Mouse (Mus musculus): ENCODE measurements around the gene Emsy. TPM values are rescaled to one million over a fixed set of nuclear protein-coding genes. Genes with fewer than 3 reads are reported as not detected.

The Emsy gene
- 39.7 and 56.7 TPM in 2 replicates for polyA plus RNA-seq (2016; fragmentation: Nextera tagmentation; extraction: Ambion mirVana)

- under 1% methylated on average over 42 of the region's 42 CpGs for WGBS
- H3K4me1 ChIP-seq: peaks cover 28% of the 10 kb centered on the region
- peak within 1 kb of the TSS; percentile 93 for H3K4me3 ChIP-seq (replicated peaks)
- peak within 1 kb of the TSS; percentile 95 for H3K9ac ChIP-seq
- ATAC-seq (ENCODE audit: low FRiP score): peak; percentile 96
- no peaks in the 10 kb centered on the region for H3K9me3 ChIP-seq
- H3K4me2 ChIP-seq: peak within 1 kb of the TSS; percentile 78
- H3K27ac ChIP-seq: peak within 1 kb of the TSS; percentile 97
- peaks cover 24% of the 10 kb centered on the region for H3K36me3 ChIP-seq (replicated peaks)
- H3K27me3 ChIP-seq: no peaks in the 10 kb centered on the region
Observed at GRCm38 (mm10) chr7:98656531-98657221, at the start of gene Emsy. Emsy (minus strand) TSS chr7:98656783.

- peak overlapping the region; percentile 67 for H3K4me2 ChIP-seq
- ATAC-seq (ENCODE audit: low FRiP score): no peak
- peak overlapping the region; percentile 94 for H3K4me3 ChIP-seq (replicated peaks)
- H3K4me1 ChIP-seq: peaks cover 28% of the 10 kb centered on the region
- H3K27me3 ChIP-seq: no peaks in the 10 kb centered on the region
- no peaks in the 10 kb centered on the region for H3K9me3 ChIP-seq
- no peak overlapping the region for H3K27ac ChIP-seq
- H3K36me3 ChIP-seq (replicated peaks): no peaks in the 10 kb centered on the region
- peak overlapping the region; percentile 95 for H3K9ac ChIP-seq
- WGBS: 66% methylated on average over 5 of the region's 5 CpGs
Observed at GRCm38 (mm10) chr7:98704276-98704675, 47.7 kb upstream of the Emsy start.

- Histone ChIP-seq H3K9ac (peak overlapping the region; percentile 95), H3K27ac (peak overlapping the region; percentile 91), H3K4me3 (replicated peaks) (peak overlapping the region; percentile 94), H3K4me2 (peak overlapping the region; percentile 67), H3K27me3 (no peaks in the 10 kb centered on the region), H3K4me1 (peaks cover 28% of the 10 kb centered on the region), H3K9me3 (no peaks in the 10 kb centered on the region), H3K36me3 (replicated peaks) (no peaks in the 10 kb centered on the region)
- no peak; the same call in 1 of the 2 replicates for ATAC-seq (ENCODE audit: low FRiP score)
- under 1% methylated on average over 38 of the region's 38 CpGs for WGBS
Observed at GRCm38 (mm10) chr7:98703365-98703881, 46.8 kb upstream of the Emsy start.

GRCm38 (mm10) chr7:98702283-98703240 lies 46.0 kb upstream of the Emsy start, which contains the start of gene Thap12:
Thap12 (plus strand) TSS chr7:98703103.
- Histone ChIP-seq H3K9ac (peak within 1 kb of the TSS; percentile 95), H3K9me3 (no peaks in the 10 kb centered on the region), H3K4me2 (peak within 1 kb of the TSS; percentile 67), H3K36me3 (replicated peaks) (no peaks in the 10 kb centered on the region), H3K4me1 (peaks cover 28% of the 10 kb centered on the region), H3K4me3 (replicated peaks) (peak within 1 kb of the TSS; percentile 94), H3K27ac (peak within 1 kb of the TSS; percentile 91), H3K27me3 (no peaks in the 10 kb centered on the region)
- peak; percentile 99 for ATAC-seq (ENCODE audit: low FRiP score)
- WGBS: 2% methylated on average over 57 of the region's 65 CpGs

GRCm38 (mm10) chr7:98701771-98702170 lies 45.2 kb upstream of the Emsy start:
- Histone ChIP-seq H3K4me2 (peak overlapping the region; percentile 67), H3K27ac (peak overlapping the region; percentile 74; the same call in 1 of the 2 replicates), H3K4me1 (peaks cover 28% of the 10 kb centered on the region), H3K4me3 (replicated peaks) (peak overlapping the region; percentile 94), H3K9me3 (no peaks in the 10 kb centered on the region), H3K27me3 (no peaks in the 10 kb centered on the region), H3K36me3 (replicated peaks) (no peaks in the 10 kb centered on the region), H3K9ac (peak overlapping the region; percentile 65)
- 72% methylated on average over 7 of the region's 7 CpGs for WGBS
- ATAC-seq (ENCODE audit: low FRiP score): no peak

GRCm38 (mm10) chr7:98698590-98698989 lies 42.0 kb upstream of the Emsy start:
- ATAC-seq (ENCODE audit: low FRiP score): no peak
- Histone ChIP-seq H3K9me3 (no peaks in the 10 kb centered on the region), H3K9ac (no peak overlapping the region), H3K27me3 (no peaks in the 10 kb centered on the region), H3K4me3 (replicated peaks) (no peak overlapping the region), H3K4me1 (peaks cover 7% of the 10 kb centered on the region), H3K27ac (no peak overlapping the region), H3K36me3 (replicated peaks) (no peaks in the 10 kb centered on the region), H3K4me2 (no peak overlapping the region)
- 94% methylated on average over 4 of the region's 4 CpGs for WGBS

GRCm38 (mm10) chr7:98698041-98698440 lies 41.5 kb upstream of the Emsy start:
- no peak for ATAC-seq (ENCODE audit: low FRiP score)
- no peak overlapping the region for H3K9ac ChIP-seq
- 66% methylated on average over 5 of the region's 5 CpGs for WGBS
- peaks cover 8% of the 10 kb centered on the region for H3K4me1 ChIP-seq
- H3K27me3 ChIP-seq: no peaks in the 10 kb centered on the region
- no peaks in the 10 kb centered on the region for H3K9me3 ChIP-seq
- H3K36me3 ChIP-seq (replicated peaks): no peaks in the 10 kb centered on the region
- no peak overlapping the region for H3K4me3 ChIP-seq (replicated peaks)
- no peak overlapping the region for H3K4me2 ChIP-seq
- no peak overlapping the region for H3K27ac ChIP-seq

GRCm38 (mm10) chr7:98697496-98697895 lies 40.9 kb upstream of the Emsy start:
- Histone ChIP-seq H3K4me3 (replicated peaks) (no peak overlapping the region), H3K27ac (no peak overlapping the region), H3K9me3 (no peaks in the 10 kb centered on the region), H3K27me3 (no peaks in the 10 kb centered on the region), H3K4me2 (no peak overlapping the region), H3K4me1 (peaks cover 10% of the 10 kb centered on the region), H3K36me3 (replicated peaks) (no peaks in the 10 kb centered on the region), H3K9ac (no peak overlapping the region)
- ATAC-seq (ENCODE audit: low FRiP score): no peak
- 11% methylated on average over 2 of the region's 2 CpGs for WGBS

GRCm38 (mm10) chr7:98694046-98694445 lies 37.5 kb upstream of the Emsy start:
- WGBS: 92% methylated on average over 5 of the region's 5 CpGs
- Histone ChIP-seq H3K4me2 (no peak overlapping the region), H3K4me1 (peaks cover 2% of the 10 kb centered on the region), H3K9me3 (no peaks in the 10 kb centered on the region), H3K27ac (no peak overlapping the region), H3K4me3 (replicated peaks) (no peak overlapping the region), H3K36me3 (replicated peaks) (no peaks in the 10 kb centered on the region), H3K27me3 (no peaks in the 10 kb centered on the region), H3K9ac (no peak overlapping the region)
- ATAC-seq (ENCODE audit: low FRiP score): no peak

- H3K36me3 ChIP-seq (replicated peaks): no peaks in the 10 kb centered on the region
Observed at GRCm38 (mm10) chr7:98692761-98693546, 36.4 kb upstream of the Emsy start.

GRCm38 (mm10) chr7:98690831-98691230 lies 34.2 kb upstream of the Emsy start:
- Histone ChIP-seq H3K27ac (no peak overlapping the region), H3K4me2 (no peak overlapping the region), H3K9ac (no peak overlapping the region), H3K9me3 (no peaks in the 10 kb centered on the region), H3K4me3 (replicated peaks) (no peak overlapping the region), H3K4me1 (peaks cover 2% of the 10 kb centered on the region), H3K36me3 (replicated peaks) (no peaks in the 10 kb centered on the region), H3K27me3 (no peaks in the 10 kb centered on the region)
- no peak for ATAC-seq (ENCODE audit: low FRiP score)
- WGBS: 11% methylated on average over 3 of the region's 3 CpGs

More at GRCm38 (mm10) chr7:98692761-98693546, 36.4 kb upstream of the Emsy start:
- 49% methylated on average over 24 of the region's 24 CpGs for whole genome bisulfite sequencing
- Histone ChIP-seq H3K4me3 (replicated peaks) (no peak overlapping the region), H3K9ac (no peak overlapping the region), H3K27me3 (no peaks in the 10 kb centered on the region), H3K4me2 (no peak overlapping the region), H3K27ac (no peak overlapping the region), H3K9me3 (no peaks in the 10 kb centered on the region), H3K4me1 (peaks cover 2% of the 10 kb centered on the region)
- ATAC-seq (ENCODE audit: low FRiP score): no peak
